Mouse (Mus musculus) midbrain, embryonic 15.5 days (tissue): ENCODE results near the gene Hist1h3f. TPM values are rescaled to one million over a fixed set of nuclear protein-coding genes. Genes with fewer than 3 reads are reported as not detected.
"Not testable (repeated sequence)": the region's sequence is repeated elsewhere in the genome, so short reads cannot be mapped to it uniquely, and the experiment has no call there.

Experiments
- ATAC-seq: fragments of 200-750 bp; cut with Nextera tagmentation; replicated peaks from 2 replicates; pipeline ENCODE4 v1.8.0; 2017; ENCODE audit warnings: moderate TSS enrichment
- H3K27ac ChIP-seq: fragments of 300-500 bp; sonication (generic); 2 replicates; pipeline ENCODE4 v1.5.1; 2015; ENCODE audit warnings: mild to moderate bottlenecking, inconsistent platforms
- H3K27me3 ChIP-seq: fragments of 300-500 bp; sonication (generic); replicated peaks from 2 replicates; pipeline ENCODE4 v1.6.1; 2015; ENCODE audit warnings: inconsistent platforms
- H3K36me3 ChIP-seq: fragments of 300-500 bp; sonication (generic); replicated peaks from 2 replicates; pipeline ENCODE4 v1.6.1; 2015; ENCODE audit warnings: inconsistent platforms
- H3K4me1 ChIP-seq: fragments of 300-500 bp; sonication (generic); 2 replicates; pipeline ENCODE4 v1.6.1; 2015; ENCODE audit warnings: inconsistent platforms
- H3K4me2 ChIP-seq: fragments of 300-500 bp; sonication (generic); 2 replicates; pipeline ENCODE4 v1.6.1; 2015; ENCODE audit warnings: inconsistent platforms, mild to moderate bottlenecking, moderate library complexity
- H3K4me3 ChIP-seq: fragments of 300-500 bp; sonication (generic); 2 replicates; pipeline ENCODE4 v1.5.1; 2015; ENCODE audit warnings: mild to moderate bottlenecking, inconsistent platforms
- H3K9ac ChIP-seq: fragments of 300-500 bp; sonication (generic); 2 replicates; pipeline ENCODE4 v1.6.1; 2015; ENCODE audit warnings: mild to moderate bottlenecking, inconsistent platforms
- H3K9me3 ChIP-seq: fragments of 300-500 bp; sonication (generic); 2 replicates; pipeline ENCODE4 v1.6.1; 2016; ENCODE audit warnings: inconsistent platforms
- WGBS: fragments of 180-500 bp; shearing (Covaris S2); methylation state at CpG from one replicate; pipeline ENCODE4 v1.1.7; 2015; ENCODE audit warnings: mixed read lengths; 5-methylcytosine and 5-hydroxymethylcytosine counted together
- microRNA-seq: library from miRNA; unstranded; fragments of <30 nt; microRNA quantifications from one replicate; pipeline ENCODE4, GENCODE M21; 2016
- polyA plus RNA-seq: library from polyadenylated mRNA; unstranded; fragments of >200 nt; fragmentation: Nextera tagmentation; extraction: Ambion mirVana; gene quantifications from 2 replicates; pipeline ENCODE4 v1.2.1, GENCODE M21; 2015

Hist1h3f gene
- polyA plus RNA-seq, 1 experiment from 2014 or later, result 0.27 TPM

DNA sequence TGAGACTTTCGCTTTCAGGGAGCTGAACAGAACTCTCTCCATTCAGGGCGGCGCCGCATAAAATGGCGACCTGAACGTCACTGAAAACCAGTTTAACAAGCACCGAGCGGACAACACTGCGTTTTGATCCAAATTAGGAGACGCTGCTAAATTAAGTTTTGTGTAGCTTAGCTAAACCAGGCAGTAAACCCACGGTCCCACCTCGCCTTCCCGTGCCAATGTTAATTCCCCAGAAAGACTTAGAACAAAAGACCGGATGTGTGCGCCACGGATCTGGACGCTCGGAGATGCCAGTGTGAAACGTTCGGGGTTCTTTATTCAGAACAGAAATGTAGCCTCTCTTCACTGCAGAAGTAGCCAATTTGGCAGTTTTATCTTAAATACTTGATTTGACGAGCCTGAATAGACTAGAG lies 41.2 kb downstream of the Hist1h3f start:
- peak; percentile 15; the same call in 1 of the 2 replicates for ATAC-seq
- WGBS, result under 1% methylated on average over 21 of the region's 21 CpGs
- peak overlapping the region; percentile 52 for H3K4me3 ChIP-seq

DNA sequence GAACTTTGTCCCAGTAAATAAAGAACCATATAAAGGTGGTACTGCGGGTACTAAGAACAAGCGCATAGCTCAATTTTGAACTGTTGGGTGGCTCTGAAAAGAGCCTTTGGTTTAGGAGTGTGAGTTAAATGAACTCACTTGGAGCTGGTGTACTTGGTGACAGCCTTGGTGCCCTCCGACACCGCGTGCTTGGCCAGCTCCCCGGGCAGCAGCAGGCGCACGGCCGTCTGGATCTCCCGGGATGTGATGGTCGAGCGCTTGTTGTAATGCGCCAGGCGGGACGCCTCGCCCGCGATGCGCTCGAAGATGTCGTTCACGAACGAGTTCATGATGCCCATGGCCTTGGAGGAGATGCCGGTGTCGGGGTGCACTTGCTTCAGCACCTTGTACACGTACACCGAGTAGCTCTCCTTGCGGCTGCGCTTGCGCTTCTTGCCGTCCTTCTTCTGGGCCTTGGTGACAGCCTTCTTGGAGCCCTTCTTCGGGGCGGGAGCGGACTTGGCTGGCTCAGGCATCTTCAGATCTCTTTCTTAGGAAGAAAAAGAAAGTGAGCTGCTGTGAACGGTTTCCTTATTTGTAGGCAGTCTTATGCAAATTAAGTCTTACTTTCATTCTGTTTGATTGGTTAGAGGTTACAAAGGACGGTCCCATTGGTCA lies 41.7 kb downstream of the Hist1h3f start:
- not testable (repeated sequence) for H3K27me3 ChIP-seq, H3K36me3 ChIP-seq, H3K9me3 ChIP-seq
- peak overlapping the region; percentile 52 for H3K4me3 ChIP-seq
- peak overlapping the region; percentile 93 for H3K27ac ChIP-seq
- peaks cover 42% of the 10 kb centered on the region for H3K4me1 ChIP-seq
- ATAC-seq, result peak; percentile 90
- peak overlapping the region; percentile 65 for H3K9ac ChIP-seq
- peak overlapping the region; percentile 84 for H3K4me2 ChIP-seq
- under 1% methylated on average over 36 of the region's 36 CpGs for WGBS

More for the DNA sequence above, 41.2 kb downstream of the Hist1h3f start:
- H3K9ac ChIP-seq, result peak overlapping the region; percentile 65
- H3K27me3 ChIP-seq, result no peaks in the 10 kb centered on the region
- H3K36me3 ChIP-seq, result no peaks in the 10 kb centered on the region
- peaks cover 42% of the 10 kb centered on the region for H3K4me1 ChIP-seq
- peak overlapping the region; percentile 84 for H3K4me2 ChIP-seq
- H3K27ac ChIP-seq, result peak overlapping the region; percentile 93
- H3K9me3 ChIP-seq, result no peaks in the 10 kb centered on the region

DNA sequence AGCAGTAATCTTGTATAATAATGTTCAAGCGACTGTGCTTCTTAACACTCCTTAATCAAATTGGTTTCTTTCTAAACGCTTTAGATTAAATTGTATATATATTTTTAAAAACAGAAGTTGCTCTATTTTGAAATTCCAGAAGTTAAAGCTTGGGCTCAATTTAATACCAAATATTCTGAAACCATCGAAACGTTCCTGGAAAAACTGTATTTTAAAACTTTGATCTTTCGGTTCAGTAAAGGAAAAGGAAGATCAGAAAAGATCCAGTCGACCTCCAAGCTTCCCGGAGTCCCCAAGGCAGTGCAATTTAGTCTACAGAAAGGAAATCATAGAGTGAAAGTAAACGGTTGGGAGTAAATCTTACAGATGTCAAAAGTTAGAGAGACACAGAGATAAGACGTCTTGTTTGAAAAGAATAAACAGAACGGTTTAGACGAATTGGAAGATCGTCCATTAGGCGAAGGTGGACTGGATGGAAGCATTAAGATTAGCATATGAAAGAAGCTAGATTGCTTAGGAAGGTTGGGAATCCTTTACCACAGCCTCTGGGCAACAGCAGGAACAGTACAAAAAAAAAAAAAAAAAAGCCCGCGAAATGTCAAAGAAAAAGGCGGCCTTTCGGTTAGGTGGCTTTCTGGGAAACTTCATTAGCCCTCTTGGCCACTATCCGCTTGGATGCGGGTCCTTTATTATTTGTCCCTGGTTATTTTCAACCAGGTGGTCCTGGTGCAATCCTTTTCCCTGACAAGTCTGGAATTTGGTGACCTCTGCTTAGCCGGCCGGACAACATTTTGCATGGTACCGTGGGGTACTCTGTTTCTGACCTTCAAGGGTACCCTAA lies 42.5 kb downstream of the Hist1h3f start:
- Histone ChIP-seq H3K9me3 (no peaks in the 10 kb centered on the region), H3K27ac (peak overlapping the region; percentile 93), H3K27me3 (no peaks in the 10 kb centered on the region), H3K4me3 (peak overlapping the region; percentile 52), H3K36me3 (no peaks in the 10 kb centered on the region), H3K4me2 (peak overlapping the region; percentile 84), H3K4me1 (peaks cover 37% of the 10 kb centered on the region), H3K9ac (peak overlapping the region; percentile 29; the same call in 1 of the 2 replicates)
- no peak for ATAC-seq
- WGBS, result under 1% methylated on average over 22 of the region's 22 CpGs

DNA sequence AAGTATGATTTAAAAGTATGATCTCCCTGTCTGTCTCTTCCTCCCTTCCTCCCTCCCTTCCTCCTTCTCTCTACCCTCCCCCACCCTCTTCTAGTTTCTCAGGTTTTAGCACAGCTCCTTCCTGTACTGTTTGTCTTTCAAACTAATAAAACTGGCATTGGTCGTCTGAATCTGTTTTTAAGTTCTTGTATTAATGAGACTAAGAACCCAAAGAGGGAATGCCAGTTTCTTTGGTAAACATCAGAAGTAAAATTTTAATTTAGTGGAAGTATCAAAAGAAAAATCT lies 43.0 kb downstream of the Hist1h3f start:
- Histone ChIP-seq H3K27me3 (no peaks in the 10 kb centered on the region), H3K9me3 (no peaks in the 10 kb centered on the region)

DNA sequence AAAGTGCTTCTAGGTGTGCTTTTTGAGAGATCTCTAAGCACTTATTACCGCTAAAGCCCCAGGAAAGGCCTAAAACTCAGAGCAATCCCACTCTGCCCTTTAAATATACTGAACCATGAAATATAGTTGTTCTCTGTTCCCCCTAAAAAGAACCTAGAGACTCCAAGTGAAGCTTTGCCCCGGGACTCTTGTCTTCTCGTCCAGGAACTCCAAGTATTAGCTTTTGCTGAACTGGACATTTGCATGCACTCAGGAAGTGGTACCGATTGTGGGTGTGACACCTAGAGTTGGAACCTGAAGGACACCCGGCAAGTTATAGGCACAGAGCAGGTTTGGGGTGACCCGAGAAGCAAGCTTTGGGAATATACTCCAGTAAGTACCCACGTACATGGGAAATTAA lies 47.4 kb downstream of the Hist1h3f start:
- Histone ChIP-seq H3K27ac (no peak overlapping the region), H3K9ac (no peak overlapping the region), H3K4me3 (no peak overlapping the region), H3K9me3 (no peaks in the 10 kb centered on the region), H3K4me1 (peaks cover 10% of the 10 kb centered on the region), H3K36me3 (no peaks in the 10 kb centered on the region), H3K4me2 (no peak overlapping the region), H3K27me3 (no peaks in the 10 kb centered on the region)
- 95% methylated on average over 7 of the region's 7 CpGs for WGBS
- ATAC-seq, result no peak

More for the DNA sequence above, 43.0 kb downstream of the Hist1h3f start:
- H3K4me2 ChIP-seq, result peak overlapping the region; percentile 84
- H3K9ac ChIP-seq, result peak overlapping the region; percentile 29; the same call in 1 of the 2 replicates
- H3K36me3 ChIP-seq, result no peaks in the 10 kb centered on the region
- WGBS, result 4% methylated on average over 1 of the region's 1 CpGs
- no peak for ATAC-seq
- H3K4me3 ChIP-seq, result peak overlapping the region; percentile 52
- H3K27ac ChIP-seq, result peak overlapping the region; percentile 76
- peaks cover 34% of the 10 kb centered on the region for H3K4me1 ChIP-seq

DNA sequence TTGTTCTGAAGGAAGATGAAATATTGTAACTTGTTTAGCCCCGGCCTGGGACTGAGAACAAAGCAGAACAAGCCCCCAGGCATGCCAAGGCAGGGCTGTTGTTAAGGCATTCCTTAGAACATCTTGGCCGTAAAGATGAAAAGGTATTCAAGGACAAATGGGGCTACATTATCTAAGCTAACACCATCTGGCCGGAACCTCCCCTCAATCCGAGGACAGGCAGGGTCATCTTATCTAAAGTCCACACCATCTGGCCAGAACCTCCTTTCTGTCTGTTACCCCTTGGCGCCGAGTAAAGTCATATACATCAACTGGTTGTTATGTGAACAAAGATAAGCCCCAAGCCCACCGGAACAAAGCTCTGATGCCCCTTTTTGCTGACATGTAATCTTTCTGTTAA lies 48.0 kb downstream of the Hist1h3f start:
- 91% methylated on average over 7 of the region's 7 CpGs for WGBS
- not testable (repeated sequence) for H3K4me1 ChIP-seq, H3K27ac ChIP-seq, H3K4me2 ChIP-seq, H3K9ac ChIP-seq, H3K9me3 ChIP-seq, ATAC-seq, H3K4me3 ChIP-seq, H3K27me3 ChIP-seq, H3K36me3 ChIP-seq

DNA sequence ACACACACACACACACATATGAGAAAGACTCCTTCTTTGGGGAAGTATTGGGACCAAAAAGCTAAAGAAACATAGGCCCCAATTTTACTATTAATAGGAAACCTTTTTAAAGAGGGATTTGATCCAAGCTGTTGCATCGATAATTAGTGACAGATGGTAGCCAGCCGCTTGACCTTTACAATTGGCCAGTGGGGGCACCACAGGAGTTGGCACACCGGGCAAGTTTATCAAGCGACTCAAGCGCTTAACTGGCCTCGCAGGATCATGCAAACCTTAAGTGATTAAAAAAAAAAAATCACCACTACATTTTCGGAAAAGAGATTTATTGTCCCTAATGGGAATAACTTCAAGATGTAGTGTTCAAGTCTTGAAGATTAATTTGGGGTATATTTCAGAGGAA lies 48.8 kb downstream of the Hist1h3f start:
- Histone ChIP-seq H3K9ac (no peak overlapping the region), H3K4me1 (no peaks in the 10 kb centered on the region), H3K4me2 (no peak overlapping the region), H3K9me3 (no peaks in the 10 kb centered on the region), H3K4me3 (no peak overlapping the region), H3K27ac (no peak overlapping the region), H3K36me3 (no peaks in the 10 kb centered on the region), H3K27me3 (no peaks in the 10 kb centered on the region)
- no peak for ATAC-seq
- WGBS, result 91% methylated on average over 7 of the region's 7 CpGs

DNA sequence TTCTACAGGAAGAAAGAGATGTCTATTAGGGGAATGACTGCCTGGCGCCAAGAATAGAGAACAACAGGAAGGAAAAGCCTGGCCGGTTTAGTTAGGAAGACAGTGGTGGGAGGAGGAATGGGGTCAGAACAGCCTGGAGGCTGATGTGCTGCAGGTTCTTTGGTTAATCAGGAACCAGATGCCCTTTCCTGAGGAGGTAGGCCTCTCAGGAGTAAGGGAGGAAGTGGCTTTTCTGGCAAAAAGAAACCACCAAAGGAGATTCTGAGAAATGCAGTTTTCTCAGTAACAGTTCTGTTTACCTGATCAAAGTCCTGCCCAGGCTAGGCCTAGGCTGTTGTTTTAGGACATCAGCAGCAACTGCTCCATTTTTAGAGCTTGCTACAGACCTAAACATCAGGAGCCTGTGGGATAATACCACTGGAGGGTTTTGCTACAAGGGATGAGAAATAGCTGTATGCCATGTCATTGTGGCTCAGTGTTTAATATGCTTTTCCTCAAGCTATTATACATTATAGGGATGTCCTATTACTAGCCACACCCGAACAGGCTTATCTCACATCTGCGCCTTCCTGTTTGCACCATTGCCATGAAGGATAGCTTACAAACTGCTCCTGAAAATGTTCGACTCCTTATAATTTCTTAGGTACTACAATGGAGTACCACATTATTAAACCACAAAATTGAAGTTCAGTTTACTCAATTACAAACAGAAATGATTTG lies 49.4 kb downstream of the Hist1h3f start:
- Histone ChIP-seq H3K4me1 (no peaks in the 10 kb centered on the region), H3K27me3 (no peaks in the 10 kb centered on the region), H3K9me3 (no peaks in the 10 kb centered on the region), H3K4me2 (no peak overlapping the region), H3K36me3 (no peaks in the 10 kb centered on the region), H3K4me3 (no peak overlapping the region), H3K27ac (no peak overlapping the region), H3K9ac (no peak overlapping the region)
- 89% methylated on average over 5 of the region's 5 CpGs for WGBS
- no peak for ATAC-seq

Small RNA genes within 50 kb of the gene (microRNA-seq; reads per million reads assigned to microRNA genes)
- not detected for gene Gm44297
- not detected for gene Gm44359
- gene Gm44394, result not detected
- gene n-TStga1, result not detected

Other genes with a start within 250 kb of the Hist1h3f start
- 52.2 and 55.1 TPM in 2 replicates for gene Zfp322a, start 174.8 kb upstream of the Hist1h3f start, polyA plus RNA-seq
- 9.8 and 9.9 TPM in 2 replicates for gene Abt1, start 120.2 kb upstream of the Hist1h3f start, polyA plus RNA-seq
- 0.09 and 0.25 TPM in 2 replicates for gene Btn1a1, start 78.2 kb upstream of the Hist1h3f start, polyA plus RNA-seq
- not detected in 2 replicates for gene Btn2a2, start 55.2 kb upstream of the Hist1h3f start, polyA plus RNA-seq
- 3.3 and 5.1 TPM in 2 replicates for gene Hist1h4h, start 13.0 kb upstream of the Hist1h3f start, polyA plus RNA-seq
- 0.69 TPM in 1 of 2 replicates, not detected in the other for gene Hist1h2af, start 10.1 kb upstream of the Hist1h3f start, polyA plus RNA-seq
- 2.2 TPM in 1 of 2 replicates, not detected in the other for gene Hist1h3g, start 8.6 kb upstream of the Hist1h3f start, polyA plus RNA-seq
- gene Hist1h2bh, start 660 bp upstream of the Hist1h3f start, polyA plus RNA-seq, result 0.15 and 0.44 TPM in 2 replicates
- not detected in 2 replicates for gene Hist1h4f, start 7.6 kb downstream of the Hist1h3f start, polyA plus RNA-seq
- 0.14 and 0.15 TPM in 2 replicates for gene Hist1h1d, start 9.2 kb downstream of the Hist1h3f start, polyA plus RNA-seq
- gene Hist1h3e, start 18.3 kb downstream of the Hist1h3f start, polyA plus RNA-seq, result 1.0 and 1.4 TPM in 2 replicates
- 14.8 and 15.4 TPM in 2 replicates for gene Hist1h2ae, start 27.2 kb downstream of the Hist1h3f start, polyA plus RNA-seq
- 2.6 and 4.0 TPM in 2 replicates for gene Hist1h2bg, start 27.3 kb downstream of the Hist1h3f start, polyA plus RNA-seq
- gene Hist1h2bf, start 30.1 kb downstream of the Hist1h3f start, polyA plus RNA-seq, result 1.3 and 1.5 TPM in 2 replicates
- gene Hist1h2ad, start 30.3 kb downstream of the Hist1h3f start, polyA plus RNA-seq, result 1.6 TPM in 1 of 2 replicates, not detected in the other
- 0.82 and 1.2 TPM in 2 replicates for gene Hist1h3d, start 31.7 kb downstream of the Hist1h3f start, polyA plus RNA-seq
- gene Hist1h4d, start 37.5 kb downstream of the Hist1h3f start, polyA plus RNA-seq, result 34.2 and 34.9 TPM in 2 replicates
- 1.7 and 1.8 TPM in 2 replicates for gene Hist1h2be, start 77.1 kb downstream of the Hist1h3f start, polyA plus RNA-seq
- gene Hist1h1e, start 78.5 kb downstream of the Hist1h3f start, polyA plus RNA-seq, result 5.4 and 5.5 TPM in 2 replicates
- 0.32 and 0.37 TPM in 2 replicates for gene Hist1h2ac, start 139.9 kb downstream of the Hist1h3f start, polyA plus RNA-seq
- gene Hist1h2bc, start 140.1 kb downstream of the Hist1h3f start, polyA plus RNA-seq, result 17.3 and 17.7 TPM in 2 replicates
- not detected in 2 replicates for gene Hist1h1t, start 151.8 kb downstream of the Hist1h3f start, polyA plus RNA-seq
- gene Hist1h4c, start 154.4 kb downstream of the Hist1h3f start, polyA plus RNA-seq, result 1.8 and 3.0 TPM in 2 replicates
- gene Hfe, start 166.8 kb downstream of the Hist1h3f start, polyA plus RNA-seq, result 3.0 and 3.8 TPM in 2 replicates
- gene Hist1h1c, start 194.8 kb downstream of the Hist1h3f start, polyA plus RNA-seq, result 6.9 and 8.3 TPM in 2 replicates
- 0.41 and 1.4 TPM in 2 replicates for gene Hist1h3c, start 201.6 kb downstream of the Hist1h3f start, polyA plus RNA-seq
- 0.37 and 0.83 TPM in 2 replicates for gene Hist1h2bb, start 202.7 kb downstream of the Hist1h3f start, polyA plus RNA-seq
- gene Hist1h2ab, start 207.1 kb downstream of the Hist1h3f start, polyA plus RNA-seq, result 4.6 and 7.2 TPM in 2 replicates
- gene Hist1h3b, start 208.2 kb downstream of the Hist1h3f start, polyA plus RNA-seq, result 0.67 and 1.2 TPM in 2 replicates
- gene Hist1h4b, start 213.0 kb downstream of the Hist1h3f start, polyA plus RNA-seq, result 2.0 TPM in 1 of 2 replicates, not detected in the other
- not detected in 2 replicates for gene Hist1h4a, start 217.2 kb downstream of the Hist1h3f start, polyA plus RNA-seq
- 0.77 and 0.98 TPM in 2 replicates for gene Hist1h3a, start 218.3 kb downstream of the Hist1h3f start, polyA plus RNA-seq
- gene Hist1h1a, start 219.6 kb downstream of the Hist1h3f start, polyA plus RNA-seq, result 0.41 and 0.48 TPM in 2 replicates
- gene Trim38, start 225.9 kb downstream of the Hist1h3f start, polyA plus RNA-seq, result not detected in 2 replicates